Mouse (Mus musculus) megakaryocyte, embryonic 14.5 days (primary cell): ENCODE results near the gene Il31. TPM values are rescaled to one million over a fixed set of nuclear protein-coding genes. Genes with fewer than 3 reads are reported as not detected.
"Not testable (repeated sequence)": the region's sequence is repeated elsewhere in the genome, so short reads cannot be mapped to it uniquely, and the experiment has no call there.

ENCODE experiments used
- H3K27me3 ChIP-seq: replicated peaks from 2 replicates; pipeline ENCODE3; 2012; ENCODE audit warnings: inconsistent platforms
- H3K36me3 ChIP-seq: replicated peaks from 2 replicates; pipeline ENCODE3; 2012; ENCODE audit warnings: low read length, inconsistent platforms, mixed read lengths
- H3K4me1 ChIP-seq: 2 replicates; pipeline ENCODE4 v1.6.1; 2012; ENCODE audit warnings: inconsistent platforms
- H3K4me3 ChIP-seq: replicated peaks from 2 replicates; pipeline ENCODE3; 2012; ENCODE audit warnings: moderate library complexity, mild to moderate bottlenecking, inconsistent platforms
- H3K9me3 ChIP-seq: 2 replicates; pipeline ENCODE4 v1.6.1; 2012; ENCODE audit warnings: inconsistent platforms
- FLI1 ChIP-seq: IDR thresholded peaks from 2 replicates; pipeline ENCODE4 v1.6.1; 2012; ENCODE audit warnings: low read length, inconsistent platforms, mixed read lengths
- GATA1 ChIP-seq: IDR thresholded peaks from 3 replicates; pipeline ENCODE4 v1.6.1; 2012; ENCODE audit warnings: mixed read lengths, low read length, inconsistent platforms, borderline replicate concordance
- polyA plus RNA-seq: library from polyadenylated mRNA; stranded (reverse); fragments of >175 nt; gene quantifications from 2 replicates; pipeline ENCODE4 v1.2.3, GENCODE M21; 2012; ENCODE audit warnings: low replicate concordance; ENCODE audit not compliant: insufficient read depth

Il31 gene
- polyA plus RNA-seq, 1 experiment: not detected

- no peak for TF ChIP-seq GATA1
- TF ChIP-seq FLI1: no peak
- H3K36me3 ChIP-seq: peaks cover 42% of the 10 kb centered on the region
- no peak overlapping the region for H3K4me3 ChIP-seq
- no peaks in the 10 kb centered on the region for H3K9me3 ChIP-seq
- no peaks in the 10 kb centered on the region for H3K27me3 ChIP-seq
- peaks cover 29% of the 10 kb centered on the region for H3K4me1 ChIP-seq
These were observed 31.4 kb upstream of the Il31 start for GRCm38 (mm10) chr5:123520666-123521065.

- no peak overlapping the region for H3K4me3 ChIP-seq
- peaks cover 50% of the 10 kb centered on the region for H3K36me3 ChIP-seq
- H3K27me3 ChIP-seq: peaks cover 11% of the 10 kb centered on the region
- TF ChIP-seq GATA1: no peak
- no peak for TF ChIP-seq FLI1
- peaks cover 11% of the 10 kb centered on the region for H3K4me1 ChIP-seq
- H3K9me3 ChIP-seq: no peaks in the 10 kb centered on the region
These were observed 25.6 kb upstream of the Il31 start for GRCm38 (mm10) chr5:123514871-123515270.

GRCm38 (mm10) chr5:123512102-123512501 is 22.8 kb upstream of the Il31 start:
- TF ChIP-seq FLI1 (no peak), GATA1 (no peak)
- H3K36me3 ChIP-seq: peaks cover 28% of the 10 kb centered on the region

GRCm38 (mm10) chr5:123511426-123511825 is 22.1 kb upstream of the Il31 start:
- not testable (repeated sequence) for H3K9me3 ChIP-seq, H3K4me3 ChIP-seq
- Histone ChIP-seq H3K36me3 (peaks cover 22% of the 10 kb centered on the region), H3K4me1 (peaks cover 29% of the 10 kb centered on the region), H3K27me3 (peaks cover 44% of the 10 kb centered on the region)

More at GRCm38 (mm10) chr5:123512102-123512501, 22.8 kb upstream of the Il31 start:
- Histone ChIP-seq H3K4me3 (no peak overlapping the region), H3K4me1 (peaks cover 29% of the 10 kb centered on the region), H3K27me3 (peaks cover 39% of the 10 kb centered on the region), H3K9me3 (no peaks in the 10 kb centered on the region)

GRCm38 (mm10) chr5:123510160-123510559 is 20.9 kb upstream of the Il31 start, which contains the start of gene B3gnt4:
B3gnt4 (plus strand) TSS chr5:123510460.
- no peaks in the 10 kb centered on the region for H3K9me3 ChIP-seq
- H3K27me3 ChIP-seq: peaks cover 50% of the 10 kb centered on the region
- peaks cover 29% of the 10 kb centered on the region for H3K4me1 ChIP-seq
- H3K36me3 ChIP-seq: peaks cover 16% of the 10 kb centered on the region
- no peak within 1 kb of the TSS for H3K4me3 ChIP-seq
- TF ChIP-seq GATA1: no peak
- no peak for TF ChIP-seq FLI1

GRCm38 (mm10) chr5:123508921-123509320 is 19.6 kb upstream of the Il31 start:
- peaks cover 58% of the 10 kb centered on the region for H3K27me3 ChIP-seq
- no peaks in the 10 kb centered on the region for H3K9me3 ChIP-seq
- peaks cover 14% of the 10 kb centered on the region for H3K36me3 ChIP-seq
- H3K4me3 ChIP-seq: peak overlapping the region; percentile 90
- peaks cover 23% of the 10 kb centered on the region for H3K4me1 ChIP-seq
- TF ChIP-seq FLI1 (no peak), GATA1 (no peak)

- H3K4me1 ChIP-seq: peaks cover 23% of the 10 kb centered on the region
- H3K9me3 ChIP-seq: no peaks in the 10 kb centered on the region
- peak overlapping the region; percentile 90 for H3K4me3 ChIP-seq
- peaks cover 14% of the 10 kb centered on the region for H3K36me3 ChIP-seq
- peaks cover 64% of the 10 kb centered on the region for H3K27me3 ChIP-seq
- TF ChIP-seq FLI1 (no peak), GATA1 (no peak)
These were observed 18.8 kb upstream of the Il31 start for GRCm38 (mm10) chr5:123507936-123508723.

- H3K4me1 ChIP-seq: peaks cover 28% of the 10 kb centered on the region
- H3K27me3 ChIP-seq: peaks cover 67% of the 10 kb centered on the region
- no peaks in the 10 kb centered on the region for H3K9me3 ChIP-seq
- H3K4me3 ChIP-seq: no peak overlapping the region
- H3K36me3 ChIP-seq: no peaks in the 10 kb centered on the region
- TF ChIP-seq FLI1 (no peak), GATA1 (no peak)
These were observed 12.7 kb upstream of the Il31 start for GRCm38 (mm10) chr5:123501973-123502372.

- TF ChIP-seq FLI1: no peak
- TF ChIP-seq GATA1: no peak
- Histone ChIP-seq H3K9me3 (no peaks in the 10 kb centered on the region), H3K36me3 (no peaks in the 10 kb centered on the region), H3K4me1 (peaks cover 34% of the 10 kb centered on the region), H3K27me3 (peaks cover 64% of the 10 kb centered on the region), H3K4me3 (no peak overlapping the region)
These were observed 10.4 kb upstream of the Il31 start for GRCm38 (mm10) chr5:123499717-123500116.

GRCm38 (mm10) chr5:123489935-123490334 is 646 bp upstream of the Il31 start:
- H3K4me3 ChIP-seq: no peak overlapping the region
- peaks cover 13% of the 10 kb centered on the region for H3K4me1 ChIP-seq
- H3K9me3 ChIP-seq: peaks cover 9% of the 10 kb centered on the region
- TF ChIP-seq FLI1: no peak
- TF ChIP-seq GATA1: no peak
- no peaks in the 10 kb centered on the region for H3K36me3 ChIP-seq
- H3K27me3 ChIP-seq: peaks cover 69% of the 10 kb centered on the region
